ENCODE assay signal across 9 mouse cellular contexts in genomic region chr2:164725895-164726619, GRCm38 (mm10). TPM values are rescaled to one million over a fixed set of nuclear protein-coding genes. Genes with fewer than 3 reads are reported as not detected.
DNase-seq lines count a peak whose midpoint lies in the region; ATAC-seq and TF ChIP-seq lines count a peak whose summit lies in the region.
"Had no signal": no experiment of that assay in that cellular context is flagged by ENCODE, and none has a peak within 500 bp of the region (broad histone marks: within the 10 kb centered on the region; RNA-seq: fewer than 3 reads in every experiment).

No protein-coding gene starts in this region.

- no peaks in the 10 kb centered on the region for H3K27me3 ChIP-seq in forebrain, embryonic 10.5 days (ENCODE audit: poor library complexity, severe bottlenecking)
- 0 out of 2 replicates have a peak, but pooled peaks cover 8% of the 10 kb centered on the region for H3K27me3 ChIP-seq in forebrain, embryonic 12.5 days
- H3K27me3 ChIP-seq in intestine, embryonic 15.5 days (replicated peaks) = no peaks in the 10 kb centered on the region
- no peaks in the 10 kb centered on the region; the same call in 1 of the 2 replicates for H3K27me3 ChIP-seq in midbrain, postnatal 0 days (ENCODE audit: insufficient read depth, low read length)

- H3K27ac ChIP-seq in forebrain, embryonic 10.5 days = no peak overlapping the region
- no peak overlapping the region for H3K27ac ChIP-seq in forebrain, embryonic 12.5 days
- no peak overlapping the region for H3K27ac ChIP-seq in intestine, embryonic 15.5 days
- H3K27ac ChIP-seq in midbrain, postnatal 0 days (ENCODE audit: low read depth, low read length) = no peak overlapping the region
- H3K27ac ChIP-seq: macrophage had no signal

- DNase-seq in forebrain, embryonic 10.5 days (ENCODE audit: extremely low spot score, low spot score) = peak; percentile 56
- peak; percentile 74 to 84 for DNase-seq in adrenal gland, postnatal 36 days
- DNase-seq in left cerebral cortex, postnatal 25 days (ENCODE audit: low spot score in 2 of 2) = peak; percentile 64 to 65
- peak; percentile 86 for DNase-seq in midbrain, postnatal 0 days (ENCODE audit: low spot score)
- DNase-seq in spleen, postnatal 4 days (ENCODE audit: low spot score in 2 of 2) = peak; percentile 65 to 87

- H3K9me3 ChIP-seq in forebrain, embryonic 10.5 days = no peaks in the 10 kb centered on the region
- no peaks in the 10 kb centered on the region for H3K9me3 ChIP-seq in forebrain, embryonic 12.5 days
- H3K9me3 ChIP-seq in intestine, embryonic 15.5 days = no peaks in the 10 kb centered on the region
- no peaks in the 10 kb centered on the region for H3K9me3 ChIP-seq in midbrain, postnatal 0 days (ENCODE audit: low read length)

- no peak overlapping the region for H3K4me3 ChIP-seq in forebrain, embryonic 10.5 days
- no peak overlapping the region for H3K4me3 ChIP-seq in forebrain, embryonic 12.5 days (replicated peaks)
- no peak overlapping the region for H3K4me3 ChIP-seq in intestine, embryonic 15.5 days (replicated peaks)
- H3K4me3 ChIP-seq in midbrain, postnatal 0 days (ENCODE audit: low read depth, low read length) = no peak overlapping the region

- no peak for ATAC-seq in forebrain, embryonic 12.5 days (ENCODE audit: low FRiP score)
- peak; percentile 92 for ATAC-seq in erythroblast, adult 5-6 weeks (replicated peaks; ENCODE audit: low FRiP score, poor library complexity, severe bottlenecking)
- peak; percentile 80 for ATAC-seq in intestine, embryonic 15.5 days
- ATAC-seq in midbrain, postnatal 0 days (ENCODE audit: low FRiP score) = no peak

- no peaks in the 10 kb centered on the region for H3K4me1 ChIP-seq in forebrain, embryonic 10.5 days
- no peaks in the 10 kb centered on the region for H3K4me1 ChIP-seq in forebrain, embryonic 12.5 days
- H3K4me1 ChIP-seq in intestine, embryonic 15.5 days (replicated peaks) = no peaks in the 10 kb centered on the region
- no peaks in the 10 kb centered on the region for H3K4me1 ChIP-seq in midbrain, postnatal 0 days (ENCODE audit: insufficient read depth, low read length)

- 27% methylated on average over 6 of the region's 6 CpGs for WGBS in forebrain, embryonic 10.5 days
- WGBS in forebrain, embryonic 12.5 days = 27% methylated on average over 6 of the region's 6 CpGs
- 25% methylated on average over 6 of the region's 6 CpGs for WGBS in intestine, embryonic 15.5 days
- WGBS in midbrain, postnatal 0 days = 24% methylated on average over 6 of the region's 6 CpGs

- intact Hi-C loops in left cerebral cortex, postnatal 25 days (cut with DNase I) = loop anchor here (1.0 to 5.0 kb wide), 3 partner anchors 47 to 309 kb away; partner anchors contain the start of gene Eppin

- H3K36me3 ChIP-seq in forebrain, embryonic 10.5 days (replicated peaks) = no peaks in the 10 kb centered on the region
- no peaks in the 10 kb centered on the region for H3K36me3 ChIP-seq in forebrain, embryonic 12.5 days (replicated peaks)
- no peaks in the 10 kb centered on the region for H3K36me3 ChIP-seq in intestine, embryonic 15.5 days
- H3K36me3 ChIP-seq in midbrain, postnatal 0 days (ENCODE audit: insufficient read depth, low read length) = no peaks in the 10 kb centered on the region

- no peak overlapping the region for H3K9ac ChIP-seq in forebrain, embryonic 12.5 days
- H3K9ac ChIP-seq in intestine, embryonic 15.5 days = no peak overlapping the region
- no peak overlapping the region for H3K9ac ChIP-seq in midbrain, postnatal 0 days (replicated peaks; ENCODE audit: low read length, poor library complexity, severe bottlenecking)

- TF ChIP-seq CTCF in midbrain, postnatal 0 days (IDR thresholded peaks at IDR 0.05) = peak; percentile 87

- H3K4me2 ChIP-seq in forebrain, embryonic 12.5 days = no peak overlapping the region
- H3K4me2 ChIP-seq in intestine, embryonic 15.5 days (replicated peaks) = no peak overlapping the region
- no peak overlapping the region for H3K4me2 ChIP-seq in midbrain, postnatal 0 days (ENCODE audit: low read depth, low read length, poor library complexity, severe bottlenecking)

RNA-seq across cellular contexts. Expression of gene Spint5, which starts 11.0 kb away (rescaled TPM):
- polyA plus RNA-seq in forebrain, embryonic 10.5 days (2016; fragmentation: Nextera tagmentation; extraction: Ambion mirVana) = not detected in 2 replicates
- polyA plus RNA-seq in forebrain, embryonic 12.5 days (2016; fragmentation: Nextera tagmentation; extraction: Ambion mirVana) = not detected in 2 replicates
- not detected for total RNA-seq in adrenal gland, postnatal 36 days (2021)
- total RNA-seq in erythroblast, adult 5-6 weeks (2015; ENCODE audit: low replicate concordance) = not detected in 2 replicates
- not detected in 2 replicates for total RNA-seq in erythroblast, adult 5-6 weeks (2017; ENCODE audit: low replicate concordance)
- not detected in 2 replicates for polyA plus RNA-seq in intestine, embryonic 15.5 days (2015; fragmentation: Nextera tagmentation; extraction: Ambion mirVana)
- not detected for total RNA-seq in left cerebral cortex, postnatal 25 days (2021)
- not detected in 2 replicates for total RNA-seq in midbrain, postnatal 0 days (2014; rRNA removed)
- not detected in 2 replicates for polyA plus RNA-seq in midbrain, postnatal 0 days (2015; fragmentation: Nextera tagmentation; extraction: Ambion mirVana)
- polyA plus RNA-seq: macrophage had no signal

RNA-seq across cellular contexts. Expression of gene Wfdc3, which starts 19.7 kb away (rescaled TPM):
- polyA plus RNA-seq in forebrain, embryonic 10.5 days (2016; fragmentation: Nextera tagmentation; extraction: Ambion mirVana) = 0.61 and 1.0 TPM in 2 replicates
- 0.73 and 0.81 TPM in 2 replicates for polyA plus RNA-seq in forebrain, embryonic 12.5 days (2016; fragmentation: Nextera tagmentation; extraction: Ambion mirVana)
- under 1 TPM; 0.26 to 0.36 TPM for total RNA-seq in adrenal gland, postnatal 36 days (2021)
- 16.7 and 19.9 TPM in 2 replicates for total RNA-seq in erythroblast, adult 5-6 weeks (2015; ENCODE audit: low replicate concordance)
- total RNA-seq in erythroblast, adult 5-6 weeks (2017; ENCODE audit: low replicate concordance) = 10.0 and 12.8 TPM in 2 replicates
- polyA plus RNA-seq in intestine, embryonic 15.5 days (2015; fragmentation: Nextera tagmentation; extraction: Ambion mirVana) = 1.8 and 2.0 TPM in 2 replicates
- total RNA-seq in left cerebral cortex, postnatal 25 days (2021) = 1 to 10 TPM; 1.6 to 1.9 TPM
- 0.16 and 1.3 TPM in 2 replicates for total RNA-seq in midbrain, postnatal 0 days (2014; rRNA removed)
- 0.60 and 0.97 TPM in 2 replicates for polyA plus RNA-seq in midbrain, postnatal 0 days (2015; fragmentation: Nextera tagmentation; extraction: Ambion mirVana)
- polyA plus RNA-seq: macrophage had no signal

RNA-seq across cellular contexts. Expression of gene Dnttip1, which starts 19.7 kb away (rescaled TPM):
- polyA plus RNA-seq in forebrain, embryonic 10.5 days (2016; fragmentation: Nextera tagmentation; extraction: Ambion mirVana) = 80.6 and 81.1 TPM in 2 replicates
- 83.6 and 88.3 TPM in 2 replicates for polyA plus RNA-seq in forebrain, embryonic 12.5 days (2016; fragmentation: Nextera tagmentation; extraction: Ambion mirVana)
- total RNA-seq in adrenal gland, postnatal 36 days (2021) = 10 to 100 TPM; 39.8 to 44.2 TPM
- total RNA-seq in erythroblast, adult 5-6 weeks (2015; ENCODE audit: low replicate concordance) = 79.2 and 130 TPM in 2 replicates
- 137 and 237 TPM in 2 replicates for total RNA-seq in erythroblast, adult 5-6 weeks (2017; ENCODE audit: low replicate concordance)
- polyA plus RNA-seq in intestine, embryonic 15.5 days (2015; fragmentation: Nextera tagmentation; extraction: Ambion mirVana) = 60.4 and 62.5 TPM in 2 replicates
- 10 to 100 TPM; 36.6 to 39.3 TPM for total RNA-seq in left cerebral cortex, postnatal 25 days (2021)
- total RNA-seq in midbrain, postnatal 0 days (2014; rRNA removed) = 18.5 and 24.7 TPM in 2 replicates
- polyA plus RNA-seq in midbrain, postnatal 0 days (2015; fragmentation: Nextera tagmentation; extraction: Ambion mirVana) = 48.4 and 54.2 TPM in 2 replicates

RNA-seq across cellular contexts. Expression of gene Spint4, which starts 27.8 kb away (rescaled TPM):
- polyA plus RNA-seq in forebrain, embryonic 10.5 days (2016; fragmentation: Nextera tagmentation; extraction: Ambion mirVana) = not detected in 2 replicates
- polyA plus RNA-seq in forebrain, embryonic 12.5 days (2016; fragmentation: Nextera tagmentation; extraction: Ambion mirVana) = not detected in 2 replicates
- not detected for total RNA-seq in adrenal gland, postnatal 36 days (2021)
- not detected in 2 replicates for total RNA-seq in erythroblast, adult 5-6 weeks (2015; ENCODE audit: low replicate concordance)
- not detected in 2 replicates for total RNA-seq in erythroblast, adult 5-6 weeks (2017; ENCODE audit: low replicate concordance)
- polyA plus RNA-seq in intestine, embryonic 15.5 days (2015; fragmentation: Nextera tagmentation; extraction: Ambion mirVana) = not detected in 2 replicates
- total RNA-seq in left cerebral cortex, postnatal 25 days (2021) = not detected
- not detected in 2 replicates for total RNA-seq in midbrain, postnatal 0 days (2014; rRNA removed)
- polyA plus RNA-seq in midbrain, postnatal 0 days (2015; fragmentation: Nextera tagmentation; extraction: Ambion mirVana) = not detected in 2 replicates
- polyA plus RNA-seq: macrophage had no signal

RNA-seq across cellular contexts. Expression of gene Wfdc13, which starts 41.1 kb away (rescaled TPM):
- not detected in 2 replicates for polyA plus RNA-seq in forebrain, embryonic 10.5 days (2016; fragmentation: Nextera tagmentation; extraction: Ambion mirVana)
- polyA plus RNA-seq in forebrain, embryonic 12.5 days (2016; fragmentation: Nextera tagmentation; extraction: Ambion mirVana) = not detected in 2 replicates
- total RNA-seq in adrenal gland, postnatal 36 days (2021) = not detected
- total RNA-seq in erythroblast, adult 5-6 weeks (2015; ENCODE audit: low replicate concordance) = not detected in 2 replicates
- not detected in 2 replicates for total RNA-seq in erythroblast, adult 5-6 weeks (2017; ENCODE audit: low replicate concordance)
- polyA plus RNA-seq in intestine, embryonic 15.5 days (2015; fragmentation: Nextera tagmentation; extraction: Ambion mirVana) = 0.18 and 0.30 TPM in 2 replicates
- not detected for total RNA-seq in left cerebral cortex, postnatal 25 days (2021)
- total RNA-seq in midbrain, postnatal 0 days (2014; rRNA removed) = not detected in 2 replicates
- polyA plus RNA-seq in midbrain, postnatal 0 days (2015; fragmentation: Nextera tagmentation; extraction: Ambion mirVana) = not detected in 2 replicates
- polyA plus RNA-seq: macrophage had no signal

Comparison
In these comparisons a context has a peak if more than half of its experiments do, and no peak if none do; other contexts are left out.
1. ATAC-seq: peak in erythroblast, adult 5-6 weeks (single experiment) and intestine, embryonic 15.5 days (single experiment); none in forebrain, embryonic 12.5 days (single experiment) and midbrain, postnatal 0 days (single experiment).
2. Peak in every context shown above with its lines, with median percentiles within 50 percentile points of each other: DNase-seq.